In the genomic region with DNA sequence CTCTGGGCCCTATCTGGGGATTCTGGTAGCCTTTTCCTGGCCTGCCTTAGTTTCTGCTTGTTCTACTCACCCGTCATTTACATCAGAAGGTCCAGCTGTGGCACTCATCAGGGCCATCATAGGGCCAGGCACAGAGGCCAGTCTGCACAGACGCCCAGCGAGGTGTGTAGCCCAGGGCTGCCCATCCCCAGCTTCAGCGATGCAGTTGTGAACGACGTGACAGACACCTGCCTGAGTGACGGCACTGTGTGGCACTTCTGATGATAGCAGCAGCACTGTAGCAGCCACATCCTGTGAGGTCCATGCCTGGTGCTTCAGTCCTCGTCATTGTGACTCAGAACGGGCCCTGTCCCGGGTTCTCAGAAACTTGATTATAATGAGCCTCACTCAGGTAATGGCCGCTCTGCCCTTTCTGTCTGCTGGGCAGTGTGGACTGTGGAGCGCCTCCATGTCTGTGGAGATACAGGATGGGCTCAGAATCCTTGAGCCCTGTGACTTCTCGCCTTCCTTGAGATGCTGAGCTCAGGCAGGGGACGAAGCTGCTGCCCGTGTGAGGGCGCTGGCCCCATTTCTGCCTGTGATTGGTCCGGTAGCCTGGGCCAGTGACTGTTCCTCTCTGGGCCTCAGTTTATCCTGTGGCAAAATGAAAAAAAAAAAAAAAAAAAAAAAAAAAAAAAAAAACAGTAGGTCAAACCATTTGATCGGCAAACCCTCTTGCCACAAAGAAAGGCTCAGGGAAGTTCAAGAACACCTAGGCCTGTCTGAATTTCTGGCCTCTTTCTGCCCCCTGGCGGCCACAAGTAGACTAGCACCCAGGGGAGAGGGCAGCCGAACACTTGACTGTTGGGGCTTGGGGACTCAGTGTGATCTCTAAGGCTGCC, we compare ENCODE assay signal across 8 mouse cellular contexts. TPM values are rescaled to one million over a fixed set of nuclear protein-coding genes. Genes with fewer than 3 reads are reported as not detected.
DNase-seq lines count a peak whose midpoint lies in the region; ATAC-seq and TF ChIP-seq lines count a peak whose summit lies in the region.

No protein-coding gene starts in this region.

- no peak overlapping the region for H3K4me3 ChIP-seq in cerebellum, adult 2 months (replicated peaks; ENCODE audit: insufficient read depth, low read depth, low read length)
- no peak overlapping the region for H3K4me3 ChIP-seq in forebrain, postnatal 0 days (ENCODE audit: low read depth, low read length)
- H3K4me3 ChIP-seq in hindbrain, embryonic 16.5 days (ENCODE audit: low read length) = no peak overlapping the region
- no peak overlapping the region for H3K4me3 ChIP-seq in midbrain, embryonic 12.5 days
- H3K4me3 ChIP-seq in spleen, adult 2 months (ENCODE audit: extremely low read depth, insufficient read depth, insufficient read length) = no peak overlapping the region

- WGBS in cerebellum, adult 2 months = 80% methylated on average over 20 of the region's 20 CpGs
- WGBS in forebrain, postnatal 0 days = 71% methylated on average over 20 of the region's 20 CpGs
- WGBS in hindbrain, embryonic 16.5 days = 71% methylated on average over 20 of the region's 20 CpGs
- WGBS in midbrain, embryonic 12.5 days = 60% methylated on average over 20 of the region's 20 CpGs
- WGBS in spleen, adult 2 months = 80% methylated on average over 20 of the region's 20 CpGs

- no peaks in the 10 kb centered on the region for H3K27me3 ChIP-seq in cerebellum, adult 2 months (ENCODE audit: control insufficient read depth, insufficient read depth, low read length)
- no peaks in the 10 kb centered on the region for H3K27me3 ChIP-seq in forebrain, postnatal 0 days (ENCODE audit: insufficient read depth, low read length)
- no peaks in the 10 kb centered on the region for H3K27me3 ChIP-seq in hindbrain, embryonic 16.5 days (replicated peaks; ENCODE audit: control insufficient read depth, insufficient read depth, low read length)
- H3K27me3 ChIP-seq in midbrain, embryonic 12.5 days = peaks cover 4% of the 10 kb centered on the region; the same call in 1 of the 2 replicates
- H3K27me3 ChIP-seq in spleen, adult 2 months (ENCODE audit: control insufficient read depth, insufficient read depth, low read length) = no peaks in the 10 kb centered on the region

- peak; percentile 88 for TF ChIP-seq CTCF in cerebellum, adult 2 months (IDR thresholded peaks at IDR 0.05; ENCODE audit: borderline replicate concordance, insufficient read depth, low read depth, low read length)
- peak; percentile 84 for TF ChIP-seq CTCF in forebrain, postnatal 0 days (IDR thresholded peaks at IDR 0.05; ENCODE audit: low read depth)
- TF ChIP-seq CTCF in spleen, adult 2 months (IDR thresholded peaks at IDR 0.05; ENCODE audit: extremely low read depth, insufficient read depth, insufficient read length, insufficient replicate concordance) = peak; percentile 94; the same call in 1 of the 2 replicates

- no peak overlapping the region for H3K9ac ChIP-seq in forebrain, postnatal 0 days
- H3K9ac ChIP-seq in hindbrain, embryonic 16.5 days (ENCODE audit: low read depth, low read length) = no peak overlapping the region
- no peak overlapping the region for H3K9ac ChIP-seq in midbrain, embryonic 12.5 days (replicated peaks)

- intact Hi-C loops in left cerebral cortex, postnatal 4 days (cut with DNase I) = loop anchor here (5.0 kb wide), 2 partner anchors 85 to 185 kb away; partner anchors contain the start of gene Mycl

- DNase-seq in layer of hippocampus, adult 11-12 months (ENCODE audit: low spot score) = peak; percentile 37
- no peak for DNase-seq in layer of hippocampus, adult 9-11 months
- peak; percentile 67 to 69 for DNase-seq in cerebellum, adult 2 months
- peak; percentile 77 for DNase-seq in forebrain, postnatal 0 days
- DNase-seq in left cerebral cortex, postnatal 4 days = peak; percentile 63
- DNase-seq in spleen, adult 2 months (ENCODE audit: low read depth in 1 of 2, low spot score in 2 of 2) = peak; percentile 49 to 61

- ATAC-seq in forebrain, postnatal 0 days = peak; percentile 78
- ATAC-seq in hindbrain, embryonic 16.5 days = peak; percentile 58
- peak; percentile 67 for ATAC-seq in midbrain, embryonic 12.5 days (ENCODE audit: low FRiP score, low read depth)

- no peak overlapping the region for H3K27ac ChIP-seq in cerebellum, adult 2 months (ENCODE audit: insufficient read depth, low read length)
- H3K27ac ChIP-seq in forebrain, postnatal 0 days (ENCODE audit: low read depth, low read length) = no peak overlapping the region
- H3K27ac ChIP-seq in hindbrain, embryonic 16.5 days (ENCODE audit: low read depth, low read length) = no peak overlapping the region
- no peak overlapping the region for H3K27ac ChIP-seq in midbrain, embryonic 12.5 days (replicated peaks)
- no peak overlapping the region for H3K27ac ChIP-seq in spleen, adult 2 months (ENCODE audit: insufficient read depth, low read length)

- no peaks in the 10 kb centered on the region for H3K9me3 ChIP-seq in forebrain, postnatal 0 days (ENCODE audit: low read length)
- no peaks in the 10 kb centered on the region for H3K9me3 ChIP-seq in hindbrain, embryonic 16.5 days (ENCODE audit: control insufficient read depth, low read length)
- H3K9me3 ChIP-seq in midbrain, embryonic 12.5 days = no peaks in the 10 kb centered on the region

- no peak overlapping the region for H3K4me2 ChIP-seq in forebrain, postnatal 0 days (ENCODE audit: low read depth)
- H3K4me2 ChIP-seq in hindbrain, embryonic 16.5 days (ENCODE audit: low read length) = no peak overlapping the region
- no peak overlapping the region for H3K4me2 ChIP-seq in midbrain, embryonic 12.5 days (replicated peaks)

- TF ChIP-seq POLR2A in cerebellum, adult 2 months (IDR thresholded peaks at IDR 0.05; ENCODE audit: borderline replicate concordance, insufficient read depth, low read length) = no peak
- TF ChIP-seq POLR2A in spleen, adult 2 months (IDR thresholded peaks at IDR 0.05; ENCODE audit: low read depth, low read length) = no peak

- H3K36me3 ChIP-seq in forebrain, postnatal 0 days (ENCODE audit: insufficient read depth) = no peaks in the 10 kb centered on the region
- H3K36me3 ChIP-seq in hindbrain, embryonic 16.5 days (ENCODE audit: control insufficient read depth, insufficient read depth, low read length) = no peaks in the 10 kb centered on the region
- no peaks in the 10 kb centered on the region for H3K36me3 ChIP-seq in midbrain, embryonic 12.5 days
- no peaks in the 10 kb centered on the region for H3K36me3 ChIP-seq in spleen, adult 2 months (ENCODE audit: control insufficient read depth, insufficient read depth, low read length)

- H3K4me1 ChIP-seq in cerebellum, adult 2 months (ENCODE audit: control insufficient read depth, insufficient read depth, low read length) = 0 out of 2 replicates have a peak, but pooled peaks cover 4% of the 10 kb centered on the region
- no peaks in the 10 kb centered on the region for H3K4me1 ChIP-seq in forebrain, postnatal 0 days (ENCODE audit: insufficient read depth)
- H3K4me1 ChIP-seq in hindbrain, embryonic 16.5 days (ENCODE audit: control insufficient read depth, insufficient read depth, low read depth, low read length) = no peaks in the 10 kb centered on the region
- peaks cover 4% of the 10 kb centered on the region; the same call in 1 of the 2 replicates for H3K4me1 ChIP-seq in midbrain, embryonic 12.5 days
- H3K4me1 ChIP-seq in spleen, adult 2 months (ENCODE audit: control insufficient read depth, insufficient read depth, insufficient read length) = no peaks in the 10 kb centered on the region

RNA-seq across cellular contexts. Expression of gene Bmp8b, which starts 22.4 kb away (rescaled TPM):
- 0.10 and 0.24 TPM in 2 replicates for polyA plus RNA-seq in cerebellum, adult 2 months (2012; rRNA removed)
- 0.31 and 0.62 TPM in 2 replicates for total RNA-seq in forebrain, postnatal 0 days (2014; rRNA removed)
- polyA plus RNA-seq in forebrain, postnatal 0 days (2015; fragmentation: Nextera tagmentation; extraction: Ambion mirVana) = 0.15 and 0.40 TPM in 2 replicates
- polyA plus RNA-seq in hindbrain, embryonic 16.5 days (2015; fragmentation: Nextera tagmentation; extraction: Ambion mirVana) = 0.56 and 0.58 TPM in 2 replicates
- total RNA-seq in left cerebral cortex, postnatal 4 days (2021) = under 1 TPM; 0.34 to 0.82 TPM
- 0.10 and 0.13 TPM in 2 replicates for polyA plus RNA-seq in midbrain, embryonic 12.5 days (2016; fragmentation: Nextera tagmentation; extraction: Ambion mirVana)
- 0.11 and 0.19 TPM in 2 replicates for polyA plus RNA-seq in spleen, adult 2 months (2012; rRNA removed)

RNA-seq across cellular contexts. Expression of gene Oxct2b, which starts 33.5 kb away (rescaled TPM):
- polyA plus RNA-seq in cerebellum, adult 2 months (2012; rRNA removed) = 0.11 TPM in 2 replicates
- 0.62 TPM in 2 replicates for total RNA-seq in forebrain, postnatal 0 days (2014; rRNA removed)
- 0.33 and 0.34 TPM in 2 replicates for polyA plus RNA-seq in forebrain, postnatal 0 days (2015; fragmentation: Nextera tagmentation; extraction: Ambion mirVana)
- 0.59 and 0.81 TPM in 2 replicates for polyA plus RNA-seq in hindbrain, embryonic 16.5 days (2015; fragmentation: Nextera tagmentation; extraction: Ambion mirVana)
- under 1 TPM in 1 of 2 experiments, not detected in 1; 0.77 TPM for total RNA-seq in left cerebral cortex, postnatal 4 days (2021)
- polyA plus RNA-seq in midbrain, embryonic 12.5 days (2016; fragmentation: Nextera tagmentation; extraction: Ambion mirVana) = not detected in 2 replicates
- 0.05 and 0.09 TPM in 2 replicates for polyA plus RNA-seq in spleen, adult 2 months (2012; rRNA removed)

RNA-seq across cellular contexts. Expression of gene Ppie, which starts 57.2 kb away (rescaled TPM):
- polyA plus RNA-seq in cerebellum, adult 2 months (2012; rRNA removed) = 24.6 and 25.3 TPM in 2 replicates
- total RNA-seq in forebrain, postnatal 0 days (2014; rRNA removed) = 28.9 and 34.2 TPM in 2 replicates
- 47.7 and 53.6 TPM in 2 replicates for polyA plus RNA-seq in forebrain, postnatal 0 days (2015; fragmentation: Nextera tagmentation; extraction: Ambion mirVana)
- 53.4 and 54.2 TPM in 2 replicates for polyA plus RNA-seq in hindbrain, embryonic 16.5 days (2015; fragmentation: Nextera tagmentation; extraction: Ambion mirVana)
- total RNA-seq in left cerebral cortex, postnatal 4 days (2021) = 10 to 100 TPM; 30.3 to 31.5 TPM
- polyA plus RNA-seq in midbrain, embryonic 12.5 days (2016; fragmentation: Nextera tagmentation; extraction: Ambion mirVana) = 91.9 and 99.0 TPM in 2 replicates
- polyA plus RNA-seq in spleen, adult 2 months (2012; rRNA removed) = 12.4 and 12.9 TPM in 2 replicates
